Mouse (Mus musculus) lung, postnatal 0 days (tissue): ENCODE results near the gene Brinp1. TPM values are rescaled to one million over a fixed set of nuclear protein-coding genes. Genes with fewer than 3 reads are reported as not detected.
A peak's percentile ranks its signal among the peaks of the same experiment; 100 is the strongest.

Source experiments
- ATAC-seq: fragments of 200-750 bp; cut with Nextera tagmentation; 2 replicates; pipeline ENCODE4 v1.8.0; 2017; ENCODE audit warnings: moderate library complexity
- DNase-seq: peaks from one replicate; pipeline ENCODE4 v3.0.0-alpha.2; 2016; ENCODE audit warnings: low spot score
- H3K27ac ChIP-seq: fragments of 300-500 bp; sonication (generic); 2 replicates; pipeline ENCODE4 v1.5.1; 2014; ENCODE audit warnings: antibody characterized with exemption, mild to moderate bottlenecking, low read length, mixed read lengths
- H3K27me3 ChIP-seq: fragments of 300-500 bp; sonication (generic); replicated peaks from 2 replicates; pipeline ENCODE4 v1.6.1; 2014; ENCODE audit warnings: low read length, mixed read lengths; ENCODE audit not compliant: insufficient read depth
- H3K36me3 ChIP-seq: fragments of 300-500 bp; sonication (generic); 2 replicates; pipeline ENCODE4 v1.6.1; 2014; ENCODE audit warnings: low read length, mixed read lengths; ENCODE audit not compliant: insufficient read depth
- H3K4me1 ChIP-seq: fragments of 300-500 bp; sonication (generic); 2 replicates; pipeline ENCODE4 v1.6.1; 2014; ENCODE audit warnings: antibody characterized with exemption, low read depth, low read length, mixed read lengths; ENCODE audit not compliant: insufficient read depth
- H3K4me2 ChIP-seq: fragments of 300-500 bp; sonication (generic); replicated peaks from 2 replicates; pipeline ENCODE4 v1.6.1; 2014; ENCODE audit warnings: low read depth, mild to moderate bottlenecking, low read length, moderate library complexity, mixed read lengths
- H3K4me3 ChIP-seq: fragments of 300-500 bp; sonication (generic); 2 replicates; pipeline ENCODE4 v1.5.1; 2014; ENCODE audit warnings: low read depth, low read length
- H3K9ac ChIP-seq: fragments of 300-500 bp; sonication (generic); replicated peaks from 2 replicates; pipeline ENCODE4 v1.6.1; 2014; ENCODE audit warnings: low read depth, mild to moderate bottlenecking
- H3K9me3 ChIP-seq: fragments of 300-500 bp; sonication (generic); 2 replicates; pipeline ENCODE4 v1.6.1; 2016; ENCODE audit warnings: low read length, mixed read lengths
- CTCF ChIP-seq: IDR thresholded peaks from 2 replicates; pipeline ENCODE4 v1.5.1; 2016; ENCODE audit warnings: antibody characterized with exemption, mild to moderate bottlenecking
- EP300 ChIP-seq: IDR thresholded peaks from 2 replicates; pipeline ENCODE4 v1.6.1; 2016; ENCODE audit warnings: antibody characterized with exemption, mild to moderate bottlenecking, control low read depth
- WGBS: fragments of 180-500 bp; shearing (Covaris S2); extraction: QIAGEN DNeasy Blood & Tissue Kit; methylation state at CpG from one replicate; pipeline ENCODE4 v1.1.7; 2014; 5-methylcytosine and 5-hydroxymethylcytosine counted together
- polyA plus RNA-seq: library from polyadenylated mRNA; unstranded; fragments of >200 nt; fragmentation: Nextera tagmentation; extraction: Ambion mirVana; gene quantifications from 2 replicates; pipeline ENCODE4 v1.2.1, GENCODE M21; 2015

Gene Brinp1
- polyA plus RNA-seq, 1 experiment from 2014 or later: 13.6 TPM

GRCm38 (mm10) chr4:68906417-68907210, 47.6 kb downstream of the Brinp1 start:
- WGBS: 43% methylated on average over 11 of the region's 11 CpGs
- H3K9ac ChIP-seq: no peak overlapping the region
- H3K27ac ChIP-seq: peak overlapping the region; percentile 47; the same call in 1 of the 2 replicates
- no peak overlapping the region for H3K4me3 ChIP-seq
- no peaks in the 10 kb centered on the region for H3K9me3 ChIP-seq
- H3K36me3 ChIP-seq: no peaks in the 10 kb centered on the region
- no peak for TF ChIP-seq CTCF
- peak; percentile 37; the same call in 1 of the 2 replicates for TF ChIP-seq EP300
- DNase-seq (peak; percentile 76), ATAC-seq (peak; percentile 90)
- H3K4me1 ChIP-seq: no peaks in the 10 kb centered on the region
- no peaks in the 10 kb centered on the region for H3K27me3 ChIP-seq
- 0 out of 2 replicates have a peak overlapping the region, but pooled peaks have one; percentile 17 for H3K4me2 ChIP-seq

DNA sequence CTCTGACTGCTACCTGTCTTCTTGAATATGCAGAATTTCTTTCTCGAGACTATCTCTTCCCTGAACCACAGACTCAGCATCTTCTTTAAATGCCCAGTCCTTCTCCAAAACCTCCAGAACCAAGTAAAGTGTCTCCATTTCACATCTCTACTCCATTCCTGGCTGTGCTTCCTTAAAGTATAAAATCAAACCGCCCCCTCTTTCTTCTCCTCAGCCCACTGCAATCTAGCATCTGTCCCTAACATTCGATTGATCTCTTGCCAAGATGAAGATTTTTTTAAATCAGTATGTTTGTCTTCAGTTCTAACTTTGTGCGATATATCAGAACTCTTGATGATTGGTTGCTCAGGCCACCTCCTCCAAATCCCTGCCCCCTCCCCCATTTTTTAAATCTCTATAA, 63.7 kb downstream of the Brinp1 start:
- H3K4me1 ChIP-seq: no peaks in the 10 kb centered on the region
- H3K36me3 ChIP-seq: no peaks in the 10 kb centered on the region
- no peak overlapping the region for H3K4me3 ChIP-seq
- no peaks in the 10 kb centered on the region for H3K27me3 ChIP-seq
- DNase-seq: no peak
- TF ChIP-seq EP300 (no peak), CTCF (no peak)
- H3K4me2 ChIP-seq: no peak overlapping the region
- no peak overlapping the region for H3K27ac ChIP-seq
- no peaks in the 10 kb centered on the region for H3K9me3 ChIP-seq
- ATAC-seq: no peak
- 63% methylated on average over 4 of the region's 4 CpGs for WGBS
- H3K9ac ChIP-seq: no peak overlapping the region

- Histone ChIP-seq H3K36me3 (no peaks in the 10 kb centered on the region), H3K9me3 (no peaks in the 10 kb centered on the region), H3K27me3 (no peaks in the 10 kb centered on the region), H3K4me2 (no peak overlapping the region), H3K4me1 (no peaks in the 10 kb centered on the region), H3K9ac (no peak overlapping the region), H3K4me3 (no peak overlapping the region), H3K27ac (no peak overlapping the region)
- no peak for TF ChIP-seq CTCF
- no peak for TF ChIP-seq EP300
- WGBS: 89% methylated on average over 2 of the region's 2 CpGs
- ATAC-seq: no peak
- no peak for DNase-seq
Measured at GRCm38 (mm10) chr4:68886276-68886675, 67.9 kb downstream of the Brinp1 start.

- H3K9me3 ChIP-seq: no peaks in the 10 kb centered on the region
- no peak for DNase-seq
- H3K4me3 ChIP-seq: no peak overlapping the region
- H3K27me3 ChIP-seq: no peaks in the 10 kb centered on the region
- no peak overlapping the region for H3K4me2 ChIP-seq
- H3K27ac ChIP-seq: no peak overlapping the region
- ATAC-seq: no peak
- no peak for TF ChIP-seq CTCF
- no peak for TF ChIP-seq EP300
- H3K4me1 ChIP-seq: no peaks in the 10 kb centered on the region
- no peaks in the 10 kb centered on the region for H3K36me3 ChIP-seq
- no peak overlapping the region for H3K9ac ChIP-seq
Measured at GRCm38 (mm10) chr4:68872028-68872427, 82.2 kb downstream of the Brinp1 start.

- DNase-seq (no peak), ATAC-seq (no peak; the same call in 1 of the 2 replicates)
- TF ChIP-seq CTCF: no peak
- Histone ChIP-seq H3K36me3 (no peaks in the 10 kb centered on the region), H3K4me1 (no peaks in the 10 kb centered on the region), H3K4me2 (no peak overlapping the region), H3K9me3 (no peaks in the 10 kb centered on the region), H3K4me3 (no peak overlapping the region), H3K9ac (no peak overlapping the region), H3K27ac (no peak overlapping the region), H3K27me3 (no peaks in the 10 kb centered on the region)
- WGBS: 57% methylated on average over 4 of the region's 4 CpGs
Measured at GRCm38 (mm10) chr4:68865135-68865767, 88.9 kb downstream of the Brinp1 start.

DNA sequence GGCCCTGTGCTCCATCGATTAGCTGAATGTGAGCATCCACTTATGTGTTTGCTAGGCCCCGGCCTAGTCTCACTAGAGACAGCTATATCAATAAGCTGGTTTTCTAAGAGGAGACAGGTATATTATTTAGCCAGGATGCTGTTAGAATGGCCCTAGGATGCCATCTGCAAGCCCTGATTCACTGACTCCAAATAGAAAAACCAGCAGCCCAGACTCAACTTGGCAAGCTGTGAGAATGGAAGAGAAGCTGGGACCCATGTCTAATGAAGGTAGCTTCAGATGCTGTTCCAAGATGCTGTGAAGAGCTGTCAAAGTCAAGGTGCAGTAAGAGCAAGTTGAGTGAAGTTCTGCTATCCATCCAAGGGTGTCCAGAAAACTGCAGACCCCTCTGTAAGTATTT, 89.5 kb downstream of the Brinp1 start:
- no peak for TF ChIP-seq EP300
- no peak for TF ChIP-seq CTCF
- no peak overlapping the region for H3K9ac ChIP-seq
- no peaks in the 10 kb centered on the region for H3K36me3 ChIP-seq
- no peak for DNase-seq
- 96% methylated on average over 2 of the region's 2 CpGs for WGBS
- H3K27me3 ChIP-seq: no peaks in the 10 kb centered on the region
- ATAC-seq: no peak
- H3K4me2 ChIP-seq: no peak overlapping the region
- no peak overlapping the region for H3K27ac ChIP-seq
- no peaks in the 10 kb centered on the region for H3K4me1 ChIP-seq
- H3K9me3 ChIP-seq: no peaks in the 10 kb centered on the region
- no peak overlapping the region for H3K4me3 ChIP-seq
